Mouse (Mus musculus): ENCODE results near the gene Chd2.

DNA sequence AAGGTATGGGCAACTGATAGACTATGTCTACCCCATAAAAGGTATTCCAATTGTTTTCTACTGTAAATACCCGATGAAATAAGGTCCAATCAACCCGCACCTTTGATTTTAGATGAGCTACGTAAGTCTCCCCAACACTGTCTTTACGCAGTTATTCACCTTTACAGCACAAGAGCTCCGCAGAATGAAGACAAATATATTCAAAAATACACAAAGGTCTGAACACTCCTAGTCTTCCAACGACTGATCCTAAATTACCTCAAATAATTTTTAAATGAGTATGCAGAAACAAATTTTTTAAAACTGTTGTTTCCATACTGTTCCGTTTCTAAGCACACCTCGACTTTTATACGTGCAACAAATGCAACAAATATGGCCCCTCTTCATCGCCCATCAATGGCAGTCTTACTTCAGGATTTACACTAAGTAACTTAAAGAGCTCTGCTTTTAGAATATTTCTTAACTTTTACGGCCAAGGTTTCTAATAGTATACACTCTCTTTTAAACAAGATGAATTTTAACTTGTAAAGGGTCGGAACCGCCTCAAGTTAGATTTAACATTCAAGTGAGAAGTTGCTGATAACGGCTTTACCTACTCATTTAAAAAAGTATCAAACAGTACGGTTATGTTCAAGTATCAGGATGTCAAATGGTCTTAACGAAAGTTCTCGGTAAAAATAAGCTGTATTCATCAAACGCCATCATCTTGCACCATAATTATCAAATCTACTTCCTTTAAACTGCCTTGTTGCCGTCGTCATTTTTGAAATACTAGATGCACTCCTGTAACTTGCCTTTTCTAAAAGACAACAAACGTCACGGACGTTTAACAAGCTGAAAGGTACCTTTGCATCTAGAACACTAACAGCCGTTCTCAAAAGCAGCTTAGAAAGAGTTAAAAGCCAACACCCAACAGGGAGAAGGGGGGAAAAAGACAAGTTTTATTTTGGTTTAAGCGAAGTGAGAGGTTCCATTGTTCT is 15.3 kb upstream of the Chd2 start:
- TF ChIP-seq CTCF (IDR thresholded peaks at IDR 0.05; ENCODE audit: control insufficient read depth, insufficient read depth, insufficient read length) (no peak), MAX (IDR thresholded peaks at IDR 0.05) (no peak), MYOD1 (IDR thresholded peaks at IDR 0.05; ENCODE audit: control insufficient read depth, insufficient read length, low read depth) (no peak)
